Mouse (Mus musculus) mature B cell (primary cell): Measurements from ENCODE around the gene D630003M21Rik.

Experiments
- in situ Hi-C: fragments of 300-500 bp; cut with MboI; formaldehyde crosslinking; loops from 2 replicates; pipeline ENCODE4 v1.14.3; 2019

The D630003M21Rik gene

DNA sequence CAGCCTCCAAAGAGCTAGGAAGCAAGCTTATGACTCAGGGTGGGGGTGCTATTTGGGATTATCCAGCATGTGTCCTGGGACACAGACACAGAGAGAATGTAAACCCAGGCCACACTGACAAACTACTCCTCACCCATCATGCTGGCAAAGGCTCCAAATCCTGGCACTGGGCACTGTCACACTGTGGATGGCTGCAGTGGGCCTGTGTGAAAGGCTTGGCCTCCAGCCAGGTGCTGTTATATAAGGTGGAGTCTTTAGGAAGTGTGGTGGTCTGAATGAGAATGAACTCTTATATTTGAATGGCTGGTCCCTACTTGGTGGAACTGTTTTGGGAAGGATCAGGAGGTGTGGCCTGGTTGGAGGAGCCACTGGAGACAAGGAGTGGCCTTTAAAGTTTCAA is 7.7 kb upstream of the D630003M21Rik start:
- in situ Hi-C loops, result no loop called here

DNA sequence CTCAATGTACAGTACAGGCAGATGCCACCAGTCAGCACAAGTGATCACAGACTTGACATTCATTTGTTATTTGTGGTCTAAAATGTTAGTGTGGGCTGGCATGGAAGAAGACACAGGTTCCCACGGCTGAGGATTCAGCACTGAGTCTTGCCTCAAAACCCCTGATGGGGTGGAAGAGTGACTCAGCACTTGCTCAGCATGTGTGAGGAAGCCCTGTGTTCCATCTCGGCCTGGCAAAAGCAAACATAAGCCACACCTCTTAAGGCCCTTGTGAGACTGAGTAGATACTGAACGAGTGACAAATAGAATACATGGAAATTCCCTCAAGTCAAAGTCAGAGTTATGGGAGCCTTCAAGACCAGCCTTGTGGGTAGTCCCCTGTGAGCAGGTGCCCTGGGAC is 4.1 kb upstream of the D630003M21Rik start:
- in situ Hi-C loops, result no loop called here

DNA sequence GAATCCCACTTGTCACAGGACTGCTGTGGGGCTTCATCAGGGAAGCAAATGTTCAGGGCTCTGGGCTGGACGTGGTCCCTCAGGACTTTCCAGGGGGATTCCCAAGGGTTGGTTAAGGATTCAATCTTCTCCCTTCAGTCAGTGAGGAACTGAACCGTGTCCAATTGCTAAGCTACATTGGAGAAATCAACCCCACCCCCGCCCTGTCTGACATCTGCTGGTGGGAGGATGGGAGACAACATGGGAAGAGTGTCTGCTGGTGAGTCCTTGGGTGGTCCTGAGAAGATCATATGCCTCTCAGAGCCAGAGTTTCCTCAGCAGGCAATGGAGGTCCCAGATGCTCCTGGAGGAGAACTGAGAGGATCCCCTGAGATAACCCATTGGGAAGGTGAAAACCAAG is 3.4 kb upstream of the D630003M21Rik start:
- in situ Hi-C loops, result no loop called here

DNA sequence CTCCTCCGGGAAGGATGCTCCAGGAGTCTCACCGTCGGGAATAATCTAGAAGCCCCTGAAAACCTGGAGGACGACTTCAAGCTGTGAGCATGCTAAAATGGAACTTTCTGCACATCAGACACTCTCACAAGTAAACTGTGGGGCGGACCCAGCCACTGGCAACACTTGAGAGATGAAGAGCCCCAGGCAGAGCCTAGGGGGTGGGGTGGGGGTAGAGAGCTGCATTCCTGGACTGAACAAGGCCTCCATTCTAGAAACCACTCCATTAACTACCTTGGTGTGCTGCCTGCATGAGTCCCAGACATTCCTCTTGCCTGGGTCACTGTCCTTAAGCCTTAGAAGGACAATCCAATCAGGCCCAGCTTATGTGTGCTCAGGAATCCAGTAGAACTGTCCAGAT is 2.0 kb upstream of the D630003M21Rik start:
- in situ Hi-C loops, result no loop called here

DNA sequence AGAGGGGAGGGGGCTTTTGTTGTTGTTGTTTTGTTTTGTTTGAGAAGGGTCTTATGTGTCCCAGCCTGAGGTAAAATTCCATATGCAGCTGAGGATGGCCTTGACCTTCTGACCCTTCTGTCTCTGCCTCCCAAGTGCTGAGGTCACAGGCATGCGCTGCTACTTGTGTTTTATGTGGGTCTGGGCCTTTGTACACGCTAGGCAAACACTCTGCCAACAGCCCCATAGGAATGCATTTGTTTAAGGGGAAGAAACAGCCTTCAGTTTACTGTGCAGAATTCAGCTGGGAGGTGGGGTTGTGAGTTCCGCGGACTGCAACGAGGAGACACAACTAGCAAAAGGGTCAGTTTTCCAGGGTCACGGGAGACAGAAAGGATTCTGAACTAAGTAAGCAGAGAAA is 1.6 kb upstream of the D630003M21Rik start:
- in situ Hi-C loops, result no loop called here

DNA sequence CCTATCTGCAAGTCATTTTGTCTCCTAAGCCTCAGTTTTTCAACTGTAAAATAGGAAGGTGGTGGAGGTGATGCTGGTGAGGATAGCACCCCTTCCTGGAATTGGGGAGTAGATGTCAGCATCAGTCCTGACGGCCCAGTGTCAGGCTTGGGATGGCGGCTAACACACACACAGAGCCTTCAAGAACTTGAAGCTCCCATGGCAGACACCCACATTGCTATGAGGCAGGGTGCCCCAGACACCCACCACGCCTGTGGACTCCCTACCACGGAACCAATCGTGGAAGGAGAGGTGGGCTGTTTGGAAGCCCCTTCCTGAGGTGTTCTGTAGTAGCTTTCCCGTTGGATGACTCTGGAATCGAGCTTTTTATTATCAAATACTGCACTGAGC is 476 bp upstream of the D630003M21Rik start:
- in situ Hi-C loops, result no loop called here

DNA sequence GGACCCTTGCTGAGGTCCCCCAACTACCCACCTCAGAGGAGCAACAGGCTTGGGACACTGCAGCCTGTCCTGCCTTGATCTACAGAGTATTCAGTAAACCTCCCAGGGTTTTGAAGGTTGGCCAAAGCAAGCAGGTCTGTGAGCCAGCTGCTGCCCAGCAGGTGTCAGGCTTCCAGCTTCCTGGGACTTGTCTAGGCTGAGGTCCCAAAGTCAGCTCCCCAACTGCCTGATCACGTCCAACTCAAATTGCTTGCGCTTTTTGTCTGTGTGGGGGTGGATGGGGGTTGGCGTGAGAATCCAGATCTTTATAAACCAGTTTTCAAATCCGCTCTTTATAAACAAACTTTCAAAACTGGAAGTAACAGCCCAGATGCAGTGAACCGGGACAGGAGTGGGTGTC is 3.7 kb downstream of the D630003M21Rik start:
- in situ Hi-C loops, result no loop called here

DNA sequence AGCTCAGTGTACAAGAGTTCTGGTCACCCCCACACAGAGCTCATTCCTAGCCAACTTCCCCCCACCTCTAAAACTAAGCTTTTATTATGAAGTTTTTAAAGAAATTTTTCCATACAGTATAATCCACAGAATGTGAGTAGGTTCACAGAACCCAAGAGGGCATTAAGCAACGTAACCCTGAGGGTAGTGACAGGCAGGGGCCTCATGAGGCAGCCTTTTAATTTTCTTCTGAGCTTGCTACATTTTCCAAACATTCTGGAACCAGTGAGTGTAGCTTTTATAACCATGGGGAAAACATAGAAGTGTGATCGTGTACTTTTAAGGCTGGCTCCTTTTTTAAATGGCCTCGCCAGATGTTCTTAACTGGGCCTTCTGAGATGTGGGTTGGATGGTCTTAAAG is 5.5 kb downstream of the D630003M21Rik start:
- in situ Hi-C loops, result no loop called here

DNA sequence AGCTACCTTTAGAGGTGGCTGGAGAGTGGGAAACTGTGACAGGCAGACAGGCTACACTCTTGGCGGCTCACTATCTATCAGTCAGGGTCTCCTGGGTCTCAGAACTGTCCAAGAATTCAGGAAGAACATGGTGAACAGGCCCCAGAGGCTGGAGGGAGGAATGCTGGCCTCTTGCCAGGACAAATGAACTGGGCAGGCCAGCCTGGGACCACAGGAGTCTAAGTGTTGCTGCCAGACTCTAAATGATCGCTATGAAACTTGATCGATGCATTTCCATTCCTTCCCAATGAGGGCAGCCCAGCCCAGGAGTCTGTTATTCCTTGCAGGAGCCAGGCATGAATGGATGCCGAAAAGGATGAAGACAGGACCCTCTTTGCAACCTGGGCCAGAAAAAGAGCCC is 6.4 kb downstream of the D630003M21Rik start:
- in situ Hi-C loops, result no loop called here

DNA sequence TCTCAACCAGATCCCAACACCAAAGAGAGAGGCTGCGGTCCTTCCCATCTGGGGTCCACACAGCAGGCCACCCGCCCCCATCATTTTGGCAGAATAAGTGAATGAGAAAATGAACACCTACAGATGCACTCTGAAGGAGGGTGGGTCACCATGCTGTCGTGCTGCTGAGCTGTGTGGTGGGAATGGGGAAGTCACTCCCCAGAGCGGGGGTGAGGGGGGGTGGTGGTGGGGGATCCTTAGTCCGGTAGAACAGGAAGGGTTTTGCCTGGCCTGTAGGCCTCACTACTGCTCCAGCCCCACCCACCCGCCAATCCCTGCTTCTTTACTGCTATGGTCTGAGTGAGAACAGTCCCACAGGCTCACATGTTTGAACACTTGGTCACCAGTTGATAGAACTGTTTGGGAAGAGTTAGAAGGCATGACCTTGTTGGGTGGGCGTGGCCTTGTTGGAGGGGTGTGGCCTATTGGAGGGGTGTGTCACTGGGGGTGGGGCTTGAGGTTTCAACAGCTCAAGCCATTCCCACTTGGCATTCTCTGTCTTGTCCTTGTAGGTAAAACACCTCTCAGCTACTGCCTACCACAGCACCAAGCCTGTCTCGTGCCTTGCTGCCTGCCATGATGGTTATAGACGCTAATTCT is 7.5 kb downstream of the D630003M21Rik start:
- in situ Hi-C loops, result no loop called here

DNA sequence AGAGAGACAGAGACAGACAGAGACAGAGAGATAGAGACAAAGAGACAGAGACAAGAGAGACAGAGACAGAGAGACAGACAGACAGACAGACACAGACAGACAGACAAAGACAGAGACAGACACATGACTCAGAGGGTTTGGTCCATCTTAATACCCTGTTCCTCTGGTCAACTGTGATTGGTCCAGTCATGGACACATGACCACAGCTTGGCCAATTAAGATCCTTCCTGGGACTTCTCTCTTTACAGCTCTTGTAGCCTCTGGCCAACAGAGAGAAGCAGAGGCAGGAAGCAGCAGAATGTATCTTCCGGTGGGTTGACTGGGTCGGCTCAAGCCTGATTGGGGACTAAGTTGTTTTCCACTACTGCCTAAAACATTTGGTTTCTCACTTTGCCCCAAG is 9.5 kb downstream of the D630003M21Rik start:
- in situ Hi-C loops, result no loop called here

DNA sequence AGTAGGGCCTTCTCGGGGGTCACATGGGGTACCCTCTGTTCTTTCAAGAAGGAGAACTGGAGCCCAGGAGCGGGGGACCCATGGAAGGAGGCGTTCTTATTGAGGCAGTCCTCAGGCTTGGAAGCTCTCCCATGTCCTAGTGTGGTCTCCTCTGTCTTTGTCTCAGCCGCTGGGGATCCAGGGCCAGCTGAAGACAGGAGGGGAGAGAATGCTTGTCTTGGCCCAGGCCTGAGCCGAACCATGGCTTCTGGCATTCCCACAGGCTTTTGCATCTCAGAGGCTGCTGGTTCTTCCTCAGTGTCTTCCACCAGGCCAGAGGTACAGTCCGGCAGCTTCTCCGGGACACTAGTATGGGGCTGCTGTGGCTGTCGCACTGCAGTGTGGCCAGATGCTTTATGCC is 12.5 kb downstream of the D630003M21Rik start:
- in situ Hi-C loops, result no loop called here

DNA sequence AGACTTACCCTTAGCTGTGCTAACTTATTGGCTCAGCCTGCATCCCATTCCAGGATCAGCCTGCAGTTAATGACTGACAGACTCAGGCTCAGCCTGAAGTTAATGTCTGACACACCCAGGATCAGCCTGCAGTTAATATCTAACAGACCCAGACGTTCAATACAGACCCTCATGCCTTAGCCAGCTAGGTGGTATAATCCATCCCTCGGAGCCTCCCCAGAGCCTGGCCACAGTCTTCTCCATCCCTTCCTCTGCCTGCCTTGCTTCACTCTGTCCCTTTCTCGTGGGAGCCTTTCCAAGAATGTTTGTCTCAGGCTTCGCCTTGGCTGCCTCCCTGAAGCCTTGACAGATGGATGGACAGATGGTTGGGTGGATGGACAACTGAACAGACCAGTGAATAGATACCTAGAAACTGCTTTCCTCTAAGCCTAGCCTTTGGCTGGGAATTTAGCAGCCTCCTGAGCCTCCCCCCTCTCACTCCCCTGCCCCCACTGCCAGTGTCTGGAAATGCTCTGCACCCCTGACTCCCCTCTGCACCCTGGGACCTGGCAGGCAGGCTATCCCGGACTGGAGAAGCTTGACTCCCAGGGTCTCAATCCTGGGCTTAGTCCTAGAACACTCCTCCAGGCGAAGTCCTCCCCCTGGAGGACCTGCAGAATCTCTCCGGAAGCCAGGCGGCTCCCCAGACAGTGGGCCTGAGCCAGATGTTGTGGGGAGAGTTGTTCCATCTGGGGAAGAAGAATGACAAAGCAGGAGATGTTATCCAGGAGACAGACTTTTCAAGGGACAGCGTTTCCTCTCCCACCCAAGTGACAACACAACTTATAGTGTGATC is 13.5 kb downstream of the D630003M21Rik start:
- in situ Hi-C loops, result no loop called here

DNA sequence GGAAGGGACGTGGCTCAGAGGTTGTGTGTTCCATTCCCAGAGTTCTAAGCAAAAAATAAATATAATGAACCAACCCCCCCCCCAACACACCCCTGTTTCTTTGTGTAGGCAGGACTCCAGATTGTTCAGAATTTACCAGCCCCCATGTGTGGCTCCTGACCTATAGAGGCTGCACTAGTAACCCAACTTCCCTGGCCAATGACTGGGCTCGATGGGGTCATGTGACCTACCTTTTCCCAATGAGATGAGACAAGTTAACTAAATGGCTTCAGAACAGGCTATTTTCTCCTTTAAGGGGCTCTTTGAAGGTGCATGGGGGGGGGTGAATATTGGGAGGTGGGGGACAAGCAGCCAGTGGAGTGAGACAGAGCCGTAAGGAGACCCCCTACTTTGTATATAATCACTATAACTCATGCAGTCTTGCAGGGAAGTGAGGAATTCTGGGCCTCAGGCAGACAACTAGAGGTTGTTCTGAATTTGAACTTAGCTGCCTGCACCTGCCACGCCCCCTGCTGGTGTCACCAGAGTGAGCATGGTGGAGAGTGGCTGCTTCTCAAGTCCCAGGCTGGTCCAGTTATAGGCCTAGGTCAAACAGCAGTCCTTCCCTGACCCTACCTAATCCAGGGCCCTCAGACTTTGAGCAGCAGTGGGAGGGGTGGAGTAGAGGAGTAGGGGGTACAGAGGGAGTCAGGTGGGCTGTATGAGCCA is 17.1 kb downstream of the D630003M21Rik start:
- in situ Hi-C loops, result no loop called here

DNA sequence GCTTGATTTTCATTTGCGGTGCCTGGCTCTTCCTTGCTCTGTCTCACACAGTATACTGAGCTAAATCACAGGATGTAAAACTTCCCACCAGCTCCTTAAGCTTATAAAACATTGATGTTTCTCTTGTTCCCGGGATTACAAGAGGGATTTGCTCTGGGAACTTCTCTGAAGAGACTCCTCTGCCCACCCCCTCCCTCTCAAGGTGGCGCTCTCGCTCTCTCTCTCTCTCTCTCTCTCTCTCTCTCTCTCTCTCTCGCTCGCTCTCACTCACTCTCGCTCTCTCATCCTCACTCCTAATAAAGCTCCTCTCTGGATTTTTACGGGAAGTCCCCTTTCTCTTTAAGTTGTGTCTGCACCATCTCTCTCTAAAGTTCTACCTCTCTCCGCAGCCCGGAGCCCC is 18.1 kb downstream of the D630003M21Rik start:
- in situ Hi-C loops, result no loop called here

DNA sequence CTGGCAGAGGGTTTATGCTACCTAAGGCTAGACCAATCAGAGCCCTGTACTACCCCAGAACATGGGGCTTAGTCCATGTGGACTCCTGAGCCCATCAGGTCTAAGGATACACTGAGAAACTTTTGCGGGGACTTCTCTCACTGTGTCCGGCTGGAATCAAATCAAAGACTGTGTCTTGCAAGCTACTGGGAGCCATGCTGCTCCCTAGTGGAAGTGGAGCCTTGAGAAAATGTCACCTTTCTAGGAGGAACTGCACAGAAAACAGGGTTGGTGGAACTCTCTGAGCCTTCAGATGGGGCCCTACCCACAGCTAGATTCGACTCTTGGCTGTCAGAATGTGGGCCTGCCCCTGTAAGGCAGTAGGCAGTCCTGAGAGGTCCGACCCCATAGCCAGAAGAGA is 18.5 kb downstream of the D630003M21Rik start:
- in situ Hi-C loops, result no loop called here

DNA sequence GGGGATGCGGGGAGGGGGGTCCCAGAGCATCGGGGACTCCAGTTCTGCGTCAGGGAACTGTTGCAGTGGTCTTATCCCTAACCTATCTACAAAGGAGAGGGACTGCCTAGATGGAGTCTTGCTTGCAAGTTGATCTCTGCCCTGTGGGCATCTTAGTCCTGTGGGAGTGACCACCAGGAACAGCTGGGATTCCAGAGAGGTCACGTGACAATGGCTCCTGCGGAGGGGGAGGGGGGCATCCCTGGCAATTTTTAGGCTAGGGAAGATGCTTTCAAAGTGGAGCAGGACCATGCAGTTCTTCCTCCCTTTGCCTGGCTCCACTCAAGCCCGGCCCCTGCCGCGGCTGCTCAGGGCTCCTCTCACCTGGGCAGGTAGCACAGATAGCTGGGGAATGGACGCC is 19.2 kb downstream of the D630003M21Rik start:
- in situ Hi-C loops, result no loop called here

DNA sequence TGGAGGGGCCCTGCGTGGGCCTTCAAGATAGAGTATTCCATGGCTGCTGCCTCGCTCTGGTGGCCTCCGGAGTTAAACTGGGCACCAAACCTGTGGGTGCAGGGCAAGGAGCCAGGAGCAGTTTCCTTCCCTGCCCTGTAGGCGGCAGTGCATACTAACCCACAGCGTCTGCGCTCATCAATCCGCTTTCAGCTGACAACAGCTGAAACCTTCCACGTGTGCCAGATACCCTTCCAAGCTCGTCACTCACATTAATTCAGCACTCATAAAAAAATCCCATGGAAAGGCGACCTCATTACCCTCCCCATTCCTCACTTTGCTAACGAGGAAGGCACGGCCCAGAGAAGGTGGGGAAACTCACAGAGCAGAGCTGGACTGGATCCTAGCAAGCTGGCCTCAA is 21.2 kb downstream of the D630003M21Rik start:
- in situ Hi-C loops, result no loop called here

DNA sequence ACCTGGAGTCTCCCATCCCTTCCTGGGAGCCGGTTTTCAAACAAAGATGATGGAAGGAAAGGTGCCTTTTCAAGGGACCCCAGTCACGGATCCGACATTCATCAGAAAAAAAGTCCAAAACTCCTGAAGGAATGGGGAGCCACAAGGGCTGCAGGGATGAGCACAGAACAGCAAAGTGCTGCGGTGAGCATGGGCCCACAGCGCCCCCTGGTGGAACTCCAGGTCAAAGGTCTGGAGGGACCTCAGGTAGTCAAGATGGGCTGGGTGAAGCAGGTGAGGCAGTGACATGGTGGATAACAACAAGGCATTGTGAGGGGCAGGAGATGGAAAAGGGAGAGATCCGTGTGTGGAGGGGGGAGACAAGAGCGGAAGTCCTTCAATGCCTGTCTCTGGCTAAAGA is 24.9 kb downstream of the D630003M21Rik start:
- in situ Hi-C loops, result no loop called here

DNA sequence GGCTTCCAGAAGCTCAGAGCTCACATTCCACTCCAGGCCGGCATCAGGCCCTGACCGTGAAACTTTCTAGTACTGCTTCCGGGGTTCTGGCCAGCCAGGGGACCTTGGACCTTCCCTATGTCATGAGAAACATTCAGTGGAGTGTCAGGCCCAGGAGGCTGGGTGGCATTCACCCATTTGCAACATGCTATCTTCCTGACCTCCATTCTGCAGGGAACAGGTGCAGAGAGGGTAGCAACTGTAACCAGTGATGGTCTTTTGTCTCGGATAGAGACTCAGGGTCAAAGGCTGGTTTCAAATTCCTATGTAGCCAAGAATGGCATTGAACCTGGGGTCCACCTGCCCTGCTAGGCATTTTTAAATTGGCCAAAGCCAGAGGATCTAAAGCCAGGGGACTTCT is 25.3 kb downstream of the D630003M21Rik start:
- in situ Hi-C loops, result no loop called here

DNA sequence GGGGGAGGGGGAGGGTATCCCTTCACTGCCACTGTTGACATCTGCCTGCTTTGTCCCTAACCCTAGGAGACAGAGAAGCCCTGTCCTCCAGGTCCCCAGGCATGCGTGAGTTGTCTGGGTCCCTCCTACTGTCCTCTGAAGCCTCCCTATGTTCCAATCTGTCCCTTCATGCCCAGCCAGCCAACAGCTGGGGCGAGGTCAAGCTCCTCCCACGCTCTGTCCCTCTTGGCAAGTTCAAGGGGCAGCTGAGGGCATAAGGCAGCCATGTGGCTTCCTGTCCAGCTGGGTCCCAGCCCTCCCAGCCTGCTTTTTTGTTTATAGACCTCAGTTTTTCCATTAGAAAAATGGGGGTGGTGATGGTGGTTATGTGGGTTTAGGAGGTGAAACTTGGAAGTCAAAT is 29.7 kb downstream of the D630003M21Rik start:
- in situ Hi-C loops, result no loop called here

DNA sequence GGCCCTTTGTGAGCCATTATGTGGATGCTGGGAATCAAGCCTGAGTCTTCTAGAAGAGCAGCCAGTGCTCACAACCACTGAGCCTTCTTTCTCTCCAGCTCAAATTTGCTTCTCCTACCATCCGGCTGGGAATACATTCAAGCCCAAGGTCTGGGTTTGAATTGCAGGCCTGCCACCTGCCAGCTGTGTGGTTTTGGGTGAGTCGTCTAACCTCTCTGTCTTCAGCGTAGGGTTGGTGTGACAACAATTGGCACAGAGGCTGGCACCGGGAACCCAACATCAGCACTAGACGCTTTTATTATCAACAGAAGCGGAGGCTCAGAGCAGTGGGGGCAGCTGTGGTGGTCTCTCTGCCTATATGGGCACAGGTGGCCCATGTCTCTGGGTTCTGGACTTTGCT is 30.2 kb downstream of the D630003M21Rik start:
- in situ Hi-C loops, result no loop called here

DNA sequence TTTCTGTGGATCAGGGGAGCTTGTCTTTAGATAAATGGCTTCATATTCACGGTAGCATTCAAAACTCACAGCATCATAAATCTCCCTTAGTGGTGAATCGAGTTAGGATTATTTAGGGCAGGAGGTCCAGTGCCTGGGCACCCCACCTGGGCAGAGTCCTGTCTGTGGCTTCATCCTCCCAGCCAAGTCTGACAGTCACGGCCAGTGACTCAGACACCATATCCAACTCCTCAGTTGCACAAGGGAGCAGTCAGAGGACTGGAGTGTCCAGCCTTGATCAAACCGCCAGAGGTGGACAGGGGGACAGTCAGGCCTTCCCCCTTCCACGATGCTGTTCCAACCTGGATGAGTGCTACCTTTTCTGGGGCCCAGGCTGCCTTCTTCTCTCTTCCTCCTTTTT is 31.1 kb downstream of the D630003M21Rik start:
- in situ Hi-C loops, result no loop called here
